Mouse (Mus musculus) urinary bladder, postnatal 14 days (tissue): ENCODE results near the gene Stat3.

ENCODE experiments used
- DNase-seq: peaks from one replicate; pipeline ENCODE4 v3.0.0; 2021; ENCODE audit warnings: low spot score

Stat3 gene

GRCm38 (mm10) chr11:100963647-100964046 lies 24.3 kb upstream of the Stat3 start:
- DNase-seq, result peak; percentile 76

- peak; percentile 68 for DNase-seq
Measured at GRCm38 (mm10) chr11:100962371-100962911, 23.1 kb upstream of the Stat3 start.

GRCm38 (mm10) chr11:100960540-100960939 lies 21.2 kb upstream of the Stat3 start:
- DNase-seq, result peak; percentile 61

- no peak for DNase-seq
Measured at GRCm38 (mm10) chr11:100959826-100960225, 20.5 kb upstream of the Stat3 start.

GRCm38 (mm10) chr11:100959464-100959810 lies 20.1 kb upstream of the Stat3 start:
- peak; percentile 66 for DNase-seq

GRCm38 (mm10) chr11:100958613-100959463 lies 19.5 kb upstream of the Stat3 start:
- no peak for DNase-seq

GRCm38 (mm10) chr11:100957915-100958469 lies 18.7 kb upstream of the Stat3 start:
- DNase-seq, result no peak

GRCm38 (mm10) chr11:100957244-100957643 lies 17.9 kb upstream of the Stat3 start:
- peak; percentile 92 for DNase-seq

GRCm38 (mm10) chr11:100949540-100949939 lies 10.2 kb upstream of the Stat3 start:
- no peak for DNase-seq

- no peak for DNase-seq
Measured at GRCm38 (mm10) chr11:100948317-100948716, 9.0 kb upstream of the Stat3 start.

GRCm38 (mm10) chr11:100947548-100947947 lies 8.2 kb upstream of the Stat3 start:
- DNase-seq, result no peak

- DNase-seq, result no peak
Measured at GRCm38 (mm10) chr11:100946862-100947261, 7.5 kb upstream of the Stat3 start.

GRCm38 (mm10) chr11:100942388-100942787 lies 3.0 kb upstream of the Stat3 start:
- DNase-seq, result no peak

GRCm38 (mm10) chr11:100938711-100939511 lies 429 bp downstream of the Stat3 start:
- no peak for DNase-seq

GRCm38 (mm10) chr11:100938112-100938511 lies 1.2 kb downstream of the Stat3 start:
- DNase-seq, result peak; percentile 45

GRCm38 (mm10) chr11:100937295-100937694 lies 2.0 kb downstream of the Stat3 start:
- DNase-seq, result no peak

GRCm38 (mm10) chr11:100935373-100936355 lies 3.7 kb downstream of the Stat3 start:
- DNase-seq, result peak; percentile 42

- peak; percentile 44 for DNase-seq
Measured at GRCm38 (mm10) chr11:100931254-100931921, 8.0 kb downstream of the Stat3 start.

GRCm38 (mm10) chr11:100930611-100931010 lies 8.7 kb downstream of the Stat3 start:
- DNase-seq, result no peak

- DNase-seq, result no peak
Measured at GRCm38 (mm10) chr11:100927386-100927785, 12.0 kb downstream of the Stat3 start.
